17 mouse cellular contexts compared by ENCODE assay signal in genomic region chr17:49489098-49489497, GRCm38 (mm10).
A peak's percentile ranks its signal among the peaks of the same experiment; 100 is the strongest.
DNase-seq lines count a peak whose midpoint lies in the region; ATAC-seq and TF ChIP-seq lines count a peak whose summit lies in the region.
"Had no signal": no experiment of that assay in that cellular context is flagged by ENCODE, and none has a peak within 500 bp of the region (broad histone marks: within the 10 kb centered on the region; RNA-seq: fewer than 3 reads in every experiment).

No protein-coding gene starts in this region.

- peak overlapping the region; percentile 71 for H3K27ac ChIP-seq in heart, embryonic 16.5 days (ENCODE audit: low read length)
- no peak overlapping the region for H3K27ac ChIP-seq in left cerebral cortex, adult 2 months
- H3K27ac ChIP-seq: forebrain, embryonic 12.5 days; midbrain, embryonic 15.5 days; neural tube, embryonic 13.5 days had no signal

- H3K4me1 ChIP-seq in heart, embryonic 16.5 days (ENCODE audit: control insufficient read depth, insufficient read depth, low read length): peaks cover 23% of the 10 kb centered on the region
- H3K4me1 ChIP-seq: forebrain, embryonic 12.5 days; midbrain, embryonic 15.5 days; neural tube, embryonic 13.5 days had no signal

- no peaks in the 10 kb centered on the region for H3K9me3 ChIP-seq in heart, embryonic 16.5 days (replicated peaks; ENCODE audit: control insufficient read depth, low read length)
- H3K9me3 ChIP-seq: forebrain, embryonic 12.5 days; midbrain, embryonic 15.5 days; neural tube, embryonic 13.5 days had no signal

- H3K79me2 ChIP-seq in C2C12 (ENCODE audit: control insufficient read depth, insufficient read depth): no peaks in the 10 kb centered on the region

- intact Hi-C loops in heart, postnatal 25 days (cut with DNase I): no loop called here
- intact Hi-C loops in gastrocnemius, postnatal 36 days (cut with DNase I): no loop called here
- intact Hi-C loops in left cerebral cortex, adult 2 months (cut with DNase I): no loop called here

- H3K79me3 ChIP-seq in C2C12 (ENCODE audit: low read depth): no peaks in the 10 kb centered on the region

- no peaks in the 10 kb centered on the region for H3K36me3 ChIP-seq in C2C12 (ENCODE audit: control insufficient read depth, insufficient read depth)
- H3K36me3 ChIP-seq in heart, embryonic 16.5 days (ENCODE audit: control insufficient read depth, insufficient read depth): peaks cover 5% of the 10 kb centered on the region; the same call in 1 of the 2 replicates
- H3K36me3 ChIP-seq: G1E; midbrain, embryonic 15.5 days had no signal

- peak; percentile 96 for DNase-seq in heart, adult 11 months
- no peak for DNase-seq in heart, postnatal 25 days (ENCODE audit: low spot score)
- DNase-seq in gastrocnemius, postnatal 36 days: peak; percentile 31 to 33
- no peak for DNase-seq in urinary bladder, adult 2 months (ENCODE audit: low spot score)
- no peak for DNase-seq in left cerebral cortex, adult 2 months (ENCODE audit: extremely low spot score in 1 of 2, low spot score in 2 of 2)
- DNase-seq: B cell, adult 2 months; cerebellum, adult 2 months; thymus, adult 2 months had no signal

- H3ac ChIP-seq in C2C12 (ENCODE audit: control insufficient read depth, insufficient read length, low read depth): no peak overlapping the region

- no peak overlapping the region for H3K4me3 ChIP-seq in C2C12 (ENCODE audit: insufficient read depth, poor library complexity, severe bottlenecking)
- no peak overlapping the region for H3K4me3 ChIP-seq in heart, embryonic 16.5 days (ENCODE audit: low read length)
- H3K4me3 ChIP-seq in left cerebral cortex, adult 2 months: no peak overlapping the region
- H3K4me3 ChIP-seq: forebrain, embryonic 12.5 days; midbrain, embryonic 15.5 days; neural tube, embryonic 13.5 days had no signal

- peak; percentile 84 for ATAC-seq in heart, embryonic 16.5 days (replicated peaks; ENCODE audit: extremely low read depth, insufficient read depth, low FRiP score)
- ATAC-seq in activated CD4-positive, CD25-positive, alpha-beta regulatory T cell, adult 4 months: no peak
- ATAC-seq: inflammation-experienced regulatory T-cells, adult 6 months; midbrain, embryonic 15.5 days had no signal

- no peak for TF ChIP-seq CTCF in C2C12 (IDR thresholded peaks at IDR 0.05; ENCODE audit: control insufficient read depth, insufficient read depth, insufficient read length)
- no peak for TF ChIP-seq CTCF in left cerebral cortex, adult 2 months (IDR thresholded peaks at IDR 0.05)

- no peak overlapping the region for H3K9ac ChIP-seq in heart, embryonic 16.5 days (ENCODE audit: low read length)
- H3K9ac ChIP-seq: forebrain, embryonic 12.5 days; midbrain, embryonic 15.5 days; neural tube, embryonic 13.5 days had no signal

- H3K4me2 ChIP-seq in heart, embryonic 16.5 days (ENCODE audit: low read depth, low read length): no peak overlapping the region
- H3K4me2 ChIP-seq: forebrain, embryonic 12.5 days; liver, embryonic 11.5 days; midbrain, embryonic 15.5 days; neural tube, embryonic 13.5 days had no signal

- H3K27me3 ChIP-seq in C2C12 (ENCODE audit: control insufficient read depth, insufficient read depth, insufficient read length): no peaks in the 10 kb centered on the region
- no peaks in the 10 kb centered on the region for H3K27me3 ChIP-seq in heart, embryonic 16.5 days (ENCODE audit: control insufficient read depth, insufficient read depth, low read length)
- H3K27me3 ChIP-seq: forebrain, embryonic 12.5 days; midbrain, embryonic 15.5 days; neural tube, embryonic 13.5 days had no signal

- 28% methylated on average over 5 of the region's 5 CpGs for WGBS in heart, embryonic 16.5 days

TF ChIP-seq in C2C12, 6 proteins besides CTCF, POLR2A, EP300 and RAD21:
- TF ChIP-seq MAX (IDR thresholded peaks at IDR 0.05) (no peak), MYOD1 (IDR thresholded peaks at IDR 0.05; ENCODE audit: control insufficient read depth, insufficient read length, low read depth) (peak; percentile 68), CEBPB (IDR thresholded peaks at IDR 0.05; ENCODE audit: low read depth) (no peak), MYOG (IDR thresholded peaks at IDR 0.05; ENCODE audit: control insufficient read depth, extremely low read depth, insufficient read length) (no peak), USF1 (IDR thresholded peaks at IDR 0.05; ENCODE audit: low read depth) (no peak), FOSL1 (IDR thresholded peaks at IDR 0.05; ENCODE audit: insufficient read depth, low read length, poor library complexity, severe bottlenecking) (no peak)

Comparison
In these comparisons a context has a peak if more than half of its experiments do, and no peak if none do; other contexts are left out.
1. DNase-seq: peak in heart, adult 11 months (single experiment) and gastrocnemius, postnatal 36 days (2 of 2); none in heart, postnatal 25 days (single experiment), urinary bladder, adult 2 months (single experiment) and left cerebral cortex, adult 2 months (0 of 2).